In genomic region chr15:101370101-101370911, GRCm38 (mm10) we compare ENCODE assay signal across 9 mouse cellular contexts. TPM values are rescaled to one million over a fixed set of nuclear protein-coding genes. Genes with fewer than 3 reads are reported as not detected.
DNase-seq lines count a peak whose midpoint lies in the region; ATAC-seq and TF ChIP-seq lines count a peak whose summit lies in the region.
"Had no signal": no experiment of that assay in that cellular context is flagged by ENCODE, and none has a peak within 500 bp of the region (broad histone marks: within the 10 kb centered on the region; RNA-seq: fewer than 3 reads in every experiment).

Gene Krt80, minus strand, starts transcription at chr15:101370162.

- no peaks in the 10 kb centered on the region for H3K27me3 ChIP-seq in midbrain, embryonic 14.5 days (ENCODE audit: control insufficient read depth, insufficient read depth, low read length)
- no peaks in the 10 kb centered on the region for H3K27me3 ChIP-seq in midbrain, embryonic 16.5 days (ENCODE audit: control insufficient read depth, insufficient read depth, low read depth, low read length)
- no peaks in the 10 kb centered on the region for H3K27me3 ChIP-seq in kidney, adult 2 months (replicated peaks; ENCODE audit: control insufficient read depth, insufficient read depth, low read length)
- no peaks in the 10 kb centered on the region for H3K27me3 ChIP-seq in myocyte (ENCODE audit: control insufficient read depth, insufficient read depth, insufficient read length)

- no peak within 1 kb of the TSS for H3K4me3 ChIP-seq in midbrain, embryonic 14.5 days (replicated peaks; ENCODE audit: low read depth, low read length)
- H3K4me3 ChIP-seq in midbrain, embryonic 16.5 days (ENCODE audit: low read depth, low read length): no peak within 1 kb of the TSS
- H3K4me3 ChIP-seq in kidney, adult 2 months (ENCODE audit: insufficient read depth, low read depth, low read length): no peak within 1 kb of the TSS
- peak within 1 kb of the TSS; percentile 2 for H3K4me3 ChIP-seq in myocyte
- no peak within 1 kb of the TSS for H3K4me3 ChIP-seq in left cerebral cortex, adult 2 months

- TF ChIP-seq POLR2A in kidney, adult 2 months (IDR thresholded peaks at IDR 0.05; ENCODE audit: low read depth, low read length): no peak
- no peak for TF ChIP-seq POLR2A in myocyte (IDR thresholded peaks at IDR 0.05; ENCODE audit: insufficient read length, low read depth)

- DNase-seq in midbrain, embryonic 14.5 days: peak; percentile 23
- DNase-seq in gastrocnemius, postnatal 4 days (ENCODE audit: low spot score in 2 of 2): peak; percentile 77 to 88
- DNase-seq in kidney, adult 2 months: peak; percentile 91
- no peak for DNase-seq in left cerebral cortex, adult 2 months (ENCODE audit: extremely low spot score in 1 of 2, low spot score in 2 of 2)
- no peak for DNase-seq in frontal cortex, postnatal 36 days (ENCODE audit: low spot score in 2 of 2)
- no peak for DNase-seq in cerebellum, adult 9-11 months

- H3K9me3 ChIP-seq in midbrain, embryonic 14.5 days (ENCODE audit: control insufficient read depth, low read length): no peaks in the 10 kb centered on the region
- H3K9me3 ChIP-seq in midbrain, embryonic 16.5 days (replicated peaks; ENCODE audit: control insufficient read depth, low read length, poor library complexity, severe bottlenecking): no peaks in the 10 kb centered on the region

- no peak within 1 kb of the TSS for H3K27ac ChIP-seq in midbrain, embryonic 14.5 days (replicated peaks; ENCODE audit: low read depth, low read length)
- no peak within 1 kb of the TSS for H3K27ac ChIP-seq in midbrain, embryonic 16.5 days (ENCODE audit: low read length)
- peak within 1 kb of the TSS; percentile 58 for H3K27ac ChIP-seq in kidney, adult 2 months (ENCODE audit: insufficient read depth, low read depth, low read length)
- no peak within 1 kb of the TSS for H3K27ac ChIP-seq in left cerebral cortex, adult 2 months

- WGBS in midbrain, embryonic 14.5 days: 63% methylated on average over 22 of the region's 22 CpGs
- 65% methylated on average over 22 of the region's 22 CpGs for WGBS in midbrain, embryonic 16.5 days
- WGBS in kidney, adult 2 months: 65% methylated on average over 22 of the region's 22 CpGs

- no peak within 1 kb of the TSS for H3K4me2 ChIP-seq in midbrain, embryonic 14.5 days (ENCODE audit: low read length)
- H3K4me2 ChIP-seq in midbrain, embryonic 16.5 days (ENCODE audit: low read length): no peak within 1 kb of the TSS
- H3K4me2 ChIP-seq in myocyte (ENCODE audit: low read depth): peak within 1 kb of the TSS; percentile 70

- ATAC-seq in midbrain, embryonic 14.5 days (ENCODE audit: low FRiP score, low TSS enrichment): no peak
- ATAC-seq in midbrain, embryonic 16.5 days: no peak

- H3ac ChIP-seq in myocyte (ENCODE audit: control insufficient read depth, insufficient read length): no peak within 1 kb of the TSS

- H3K9ac ChIP-seq in midbrain, embryonic 14.5 days (replicated peaks; ENCODE audit: low read length): no peak within 1 kb of the TSS
- H3K9ac ChIP-seq in midbrain, embryonic 16.5 days (ENCODE audit: low read depth, low read length): no peak within 1 kb of the TSS

- no peaks in the 10 kb centered on the region for H3K36me3 ChIP-seq in midbrain, embryonic 14.5 days (ENCODE audit: control insufficient read depth, insufficient read depth, low read length)
- H3K36me3 ChIP-seq in midbrain, embryonic 16.5 days (ENCODE audit: control insufficient read depth, insufficient read depth, low read length): no peaks in the 10 kb centered on the region
- no peaks in the 10 kb centered on the region for H3K36me3 ChIP-seq in kidney, adult 2 months (ENCODE audit: control insufficient read depth, insufficient read depth, low read length)
- H3K36me3 ChIP-seq in myocyte (ENCODE audit: control insufficient read depth, insufficient read depth): no peaks in the 10 kb centered on the region

- intact Hi-C loops in left cerebral cortex, adult 2 months (cut with DNase I): no loop called here

- no peak for TF ChIP-seq CTCF in kidney, adult 2 months (conservative IDR thresholded peaks at IDR 0.05; ENCODE audit: insufficient read depth, insufficient read length, low read depth, low read length)
- no peak for TF ChIP-seq CTCF in left cerebral cortex, adult 2 months (IDR thresholded peaks at IDR 0.05)

- no peaks in the 10 kb centered on the region for H3K79me2 ChIP-seq in myocyte (ENCODE audit: control insufficient read depth, insufficient read depth)

- no peaks in the 10 kb centered on the region for H3K4me1 ChIP-seq in midbrain, embryonic 14.5 days (ENCODE audit: control insufficient read depth, insufficient read depth, low read length)
- no peaks in the 10 kb centered on the region for H3K4me1 ChIP-seq in midbrain, embryonic 16.5 days (ENCODE audit: control insufficient read depth, insufficient read depth, low read length)
- peaks cover 20% of the 10 kb centered on the region for H3K4me1 ChIP-seq in kidney, adult 2 months (ENCODE audit: control insufficient read depth, insufficient read depth, low read length)

TF ChIP-seq in myocyte, 11 proteins besides CTCF, POLR2A, EP300 and RAD21:
- TF ChIP-seq MYOG (IDR thresholded peaks at IDR 0.05; ENCODE audit: control insufficient read depth in 1 of 3, insufficient read depth in 1 of 3, insufficient read length in 2 of 3, low read depth in 2 of 3) (peak in 1 of 3 experiments; percentile 53), CEBPB (IDR thresholded peaks at IDR 0.05; ENCODE audit: insufficient read depth, poor library complexity, severe bottlenecking) (peak; percentile 88), POLR2AphosphoS2 (IDR thresholded peaks at IDR 0.05; ENCODE audit: insufficient read length, low read depth) (no peak), USF1 (IDR thresholded peaks at IDR 0.05; ENCODE audit: low read depth) (peak; percentile 70), MYOD1 (IDR thresholded peaks at IDR 0.05; ENCODE audit: control insufficient read depth in 1 of 3, insufficient read length in 2 of 3, low read depth in 2 of 3) (peak in 2 of 3 experiments; percentile 49 to 68)
TF ChIP-seq in myocyte: peak in this region for 4.

RNA-seq across cellular contexts. Expression of gene Krt80, which starts in this region (rescaled TPM):
- polyA plus RNA-seq in midbrain, embryonic 14.5 days (2014; fragmentation: Nextera tagmentation; extraction: Ambion mirVana): not detected in 2 replicates
- polyA plus RNA-seq in midbrain, embryonic 16.5 days (2015; fragmentation: Nextera tagmentation; extraction: Ambion mirVana): 0.10 TPM in 2 replicates
- total RNA-seq in gastrocnemius, postnatal 4 days (2021): 1 to 10 TPM; 2.7 to 3.4 TPM
- 14.2 and 14.7 TPM in 2 replicates for polyA plus RNA-seq in kidney, adult 2 months (2012; rRNA removed)
- polyA plus RNA-seq in myocyte (2012; fragmentation: generic; extraction: Trizol): 7.7 TPM
- 1 to 10 TPM; 2.9 to 3.9 TPM for total RNA-seq in left cerebral cortex, adult 2 months (2021)
- total RNA-seq: MEL had no signal

Comparison
In these comparisons a context has a peak if more than half of its experiments do, and no peak if none do; other contexts are left out.
1. Peak in DNase-seq in midbrain, embryonic 14.5 days; RNA of the gene not detected or under 1 TPM.
2. DNase-seq: peak in gastrocnemius, postnatal 4 days (2 of 2) and kidney, adult 2 months (single experiment); none in left cerebral cortex, adult 2 months (0 of 2), frontal cortex, postnatal 36 days (0 of 2) and cerebellum, adult 9-11 months (single experiment).